Mouse (Mus musculus) C2C12 (cell line): ENCODE measurements around the gene Hcn3. TPM values are rescaled to one million over a fixed set of nuclear protein-coding genes. Genes with fewer than 3 reads are reported as not detected.

Experiments
- H3K27me3 ChIP-seq: one replicate; pipeline ENCODE4 v1.6.1; 2011; ENCODE audit not compliant: control insufficient read depth, insufficient read depth, insufficient read length
- H3K36me3 ChIP-seq: one replicate; pipeline ENCODE4 v1.6.1; 2011; ENCODE audit not compliant: control insufficient read depth, insufficient read depth
- H3K4me3 ChIP-seq: one replicate; pipeline ENCODE4 v1.5.1; 2011; ENCODE audit warnings: mild to moderate bottlenecking, control low read depth; ENCODE audit not compliant: poor library complexity, insufficient read depth, severe bottlenecking
- H3K79me2 ChIP-seq: one replicate; pipeline ENCODE4 v1.6.1; 2011; ENCODE audit not compliant: control insufficient read depth, insufficient read depth
- H3K79me3 ChIP-seq: one replicate; pipeline ENCODE4 v1.6.1; 2011; ENCODE audit warnings: low read depth, control low read depth
- H3ac ChIP-seq: one replicate; pipeline ENCODE3; 2011; ENCODE audit warnings: low read depth; ENCODE audit not compliant: control insufficient read depth, insufficient read length
- CEBPB ChIP-seq: IDR thresholded peaks from one replicate; pipeline ENCODE4 v1.6.1; 2011; ENCODE audit warnings: low read depth, mild to moderate bottlenecking, control low read depth, moderate library complexity
- CTCF ChIP-seq: IDR thresholded peaks from one replicate; pipeline ENCODE4 v1.5.1; 2011; ENCODE audit not compliant: control insufficient read depth, insufficient read depth, insufficient read length
- FOSL1 ChIP-seq: IDR thresholded peaks from one replicate; pipeline ENCODE4 v1.8.0; 2011; ENCODE audit warnings: mild to moderate bottlenecking, low read length; ENCODE audit not compliant: poor library complexity, insufficient read depth, severe bottlenecking
- MAX ChIP-seq: IDR thresholded peaks from one replicate; pipeline ENCODE4 v1.6.1; 2011; ENCODE audit warnings: mild to moderate bottlenecking, control low read depth
- MYOD1 ChIP-seq: IDR thresholded peaks from one replicate; pipeline ENCODE4 v1.6.1; 2011; ENCODE audit warnings: low read depth; ENCODE audit not compliant: control insufficient read depth, insufficient read length
- MYOG ChIP-seq: IDR thresholded peaks from one replicate; pipeline ENCODE4 v1.6.1; 2011; ENCODE audit not compliant: control insufficient read depth, insufficient read length; ENCODE audit errors: extremely low read depth
- USF1 ChIP-seq: IDR thresholded peaks from one replicate; pipeline ENCODE4 v1.6.1; 2011; ENCODE audit warnings: low read depth, mild to moderate bottlenecking, control low read depth, moderate library complexity
- polyA plus RNA-seq: library from polyadenylated mRNA; unstranded; fragments of >200 nt; fragmentation: generic; extraction: Trizol; gene quantifications from one replicate; pipeline ENCODE4 v1.2.1, GENCODE M21; 2012; ENCODE audit warnings: missing spikeins

Gene Hcn3
- polyA plus RNA-seq, 1 experiment, result 0.15 TPM

GRCm38 (mm10) chr3:89206079-89206478 lies 46.1 kb upstream of the Hcn3 start:
- Histone ChIP-seq H3K79me3 (no peaks in the 10 kb centered on the region), H3K36me3 (peaks cover 47% of the 10 kb centered on the region), H3K79me2 (peaks cover 10% of the 10 kb centered on the region), H3K27me3 (no peaks in the 10 kb centered on the region), H3ac (no peak overlapping the region), H3K4me3 (no peak overlapping the region)
- TF ChIP-seq MYOG, result no peak
- no peak for TF ChIP-seq CEBPB
- no peak for TF ChIP-seq FOSL1
- TF ChIP-seq MYOD1, result no peak
- TF ChIP-seq USF1, result no peak
- no peak for TF ChIP-seq MAX
- no peak for TF ChIP-seq CTCF

- no peak for TF ChIP-seq MYOG
- TF ChIP-seq MYOD1, result no peak
- no peak for TF ChIP-seq MAX
- TF ChIP-seq CTCF, result no peak
- no peak for TF ChIP-seq USF1
- no peak for TF ChIP-seq CEBPB
- no peak for TF ChIP-seq FOSL1
- Histone ChIP-seq H3K27me3 (no peaks in the 10 kb centered on the region), H3K79me2 (peaks cover 6% of the 10 kb centered on the region), H3K79me3 (no peaks in the 10 kb centered on the region), H3K36me3 (peaks cover 26% of the 10 kb centered on the region), H3ac (peak overlapping the region; percentile 62), H3K4me3 (peak overlapping the region; percentile 52)
Measured at GRCm38 (mm10) chr3:89203142-89203514, 43.1 kb upstream of the Hcn3 start.

GRCm38 (mm10) chr3:89202253-89203141 lies 42.5 kb upstream of the Hcn3 start, which contains the start of gene Gba:
Gene Gba, plus strand, starts transcription at chr3:89202928.
- peak within 1 kb of the TSS; percentile 62 for H3ac ChIP-seq
- peak within 1 kb of the TSS; percentile 52 for H3K4me3 ChIP-seq
- no peaks in the 10 kb centered on the region for H3K79me3 ChIP-seq
- H3K79me2 ChIP-seq, result peaks cover 6% of the 10 kb centered on the region
- TF ChIP-seq USF1 (peak; percentile 100), CTCF (no peak), CEBPB (peak; percentile 70), MAX (peak; percentile 39)
- no peaks in the 10 kb centered on the region for H3K27me3 ChIP-seq
- H3K36me3 ChIP-seq, result peaks cover 20% of the 10 kb centered on the region

- Histone ChIP-seq H3K27me3 (no peaks in the 10 kb centered on the region), H3K36me3 (peaks cover 6% of the 10 kb centered on the region), H3ac (no peak overlapping the region), H3K79me3 (no peaks in the 10 kb centered on the region), H3K79me2 (peaks cover 6% of the 10 kb centered on the region), H3K4me3 (no peak overlapping the region)
- no peak for TF ChIP-seq MYOG
- TF ChIP-seq FOSL1, result no peak
- no peak for TF ChIP-seq CTCF
- no peak for TF ChIP-seq USF1
- no peak for TF ChIP-seq MAX
- no peak for TF ChIP-seq CEBPB
- no peak for TF ChIP-seq MYOD1
Measured at GRCm38 (mm10) chr3:89199839-89200238, 39.8 kb upstream of the Hcn3 start.

GRCm38 (mm10) chr3:89195979-89196877 lies 36.2 kb upstream of the Hcn3 start:
- Histone ChIP-seq H3ac (peak overlapping the region; percentile 83), H3K79me2 (no peaks in the 10 kb centered on the region), H3K4me3 (peak overlapping the region; percentile 29), H3K27me3 (no peaks in the 10 kb centered on the region), H3K36me3 (no peaks in the 10 kb centered on the region), H3K79me3 (no peaks in the 10 kb centered on the region)
- TF ChIP-seq FOSL1 (no peak), USF1 (no peak), MAX (peak; percentile 36), CTCF (peak; percentile 25), MYOD1 (no peak), CEBPB (no peak), MYOG (no peak)

- Histone ChIP-seq H3K79me2 (no peaks in the 10 kb centered on the region), H3K4me3 (no peak overlapping the region), H3K36me3 (no peaks in the 10 kb centered on the region), H3K27me3 (no peaks in the 10 kb centered on the region), H3ac (no peak overlapping the region), H3K79me3 (no peaks in the 10 kb centered on the region)
- TF ChIP-seq MYOG (no peak), FOSL1 (no peak), USF1 (no peak), CEBPB (no peak), MAX (no peak), MYOD1 (no peak), CTCF (no peak)
Measured at GRCm38 (mm10) chr3:89193853-89194252, 33.9 kb upstream of the Hcn3 start.
